Mouse (Mus musculus) heart, postnatal 0 days (tissue): ENCODE measurements around the gene Hnrnpa0.

Source experiments
- CTCF ChIP-seq: IDR thresholded peaks from 2 replicates; pipeline ENCODE4 v1.5.1; 2016; ENCODE audit warnings: antibody characterized with exemption, control low read depth, low read depth
- EP300 ChIP-seq: IDR thresholded peaks from 2 replicates; pipeline ENCODE4 v1.6.1; 2016; ENCODE audit warnings: antibody characterized with exemption, low read depth

DNA sequence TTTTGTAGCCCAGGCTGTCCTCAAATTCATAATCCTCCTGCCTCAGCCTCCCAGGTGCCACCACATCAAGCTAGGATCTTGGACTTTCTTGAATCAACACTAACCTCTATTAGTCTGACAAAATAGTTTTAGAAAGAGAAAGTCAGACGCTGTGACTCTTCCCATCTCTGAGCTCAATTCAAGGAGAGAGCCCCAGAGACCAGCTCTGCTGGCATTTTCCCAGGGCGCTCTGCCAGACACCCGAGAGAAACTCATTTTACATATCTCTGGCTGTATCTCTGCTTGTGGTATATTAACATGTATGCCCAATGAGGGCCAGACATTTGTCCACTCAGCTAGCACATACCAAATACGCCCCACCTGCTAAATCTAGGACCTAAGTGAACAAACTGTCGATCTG is 50.0 kb downstream of the Hnrnpa0 start:
- TF ChIP-seq CTCF (no peak), EP300 (no peak)
